Mouse (Mus musculus) thymus, postnatal 10 days (tissue): ENCODE data around the gene Tekt1.
A peak's percentile ranks its signal among the peaks of the same experiment; 100 is the strongest.

ENCODE experiments used
- DNase-seq, 2 experiments: peaks; one replicate each; pipeline ENCODE4 v3.0.0; 2021; ENCODE audit warnings: low spot score in 2 of 2

The Tekt1 gene

GRCm38 (mm10) chr11:72362347-72362741 is at the start of gene Tekt1:
Gene Tekt1, minus strand, starts transcription at chr11:72362442.
- DNase-seq = no peak

GRCm38 (mm10) chr11:72411945-72412344 is 49.7 kb upstream of the Tekt1 start:
- DNase-seq = no peak

GRCm38 (mm10) chr11:72411093-72411921 is 49.1 kb upstream of the Tekt1 start, which contains the start of gene Smtnl2:
Gene Smtnl2, minus strand, starts transcription at chr11:72411713.
- peak in 1 of 2 experiments; percentile 22 for DNase-seq

- DNase-seq = no peak
These were observed 48.4 kb upstream of the Tekt1 start for GRCm38 (mm10) chr11:72410521-72411092.

- no peak for DNase-seq
These were observed 47.6 kb upstream of the Tekt1 start for GRCm38 (mm10) chr11:72409649-72410385.

GRCm38 (mm10) chr11:72408451-72409170 is 46.4 kb upstream of the Tekt1 start:
- no peak for DNase-seq

GRCm38 (mm10) chr11:72407574-72407973 is 45.3 kb upstream of the Tekt1 start:
- no peak for DNase-seq

GRCm38 (mm10) chr11:72407081-72407480 is 44.8 kb upstream of the Tekt1 start:
- DNase-seq = no peak

GRCm38 (mm10) chr11:72406079-72406675 is 43.9 kb upstream of the Tekt1 start:
- DNase-seq = no peak

- no peak for DNase-seq
These were observed 43.3 kb upstream of the Tekt1 start for GRCm38 (mm10) chr11:72405532-72405931.

GRCm38 (mm10) chr11:72402969-72403368 is 40.7 kb upstream of the Tekt1 start:
- DNase-seq = no peak

- DNase-seq = no peak
These were observed 39.8 kb upstream of the Tekt1 start for GRCm38 (mm10) chr11:72402017-72402416.

- DNase-seq = no peak
These were observed 38.8 kb upstream of the Tekt1 start for GRCm38 (mm10) chr11:72401068-72401467.

- DNase-seq = no peak
These were observed 35.7 kb upstream of the Tekt1 start for GRCm38 (mm10) chr11:72397811-72398525.

- DNase-seq = no peak
These were observed 34.8 kb upstream of the Tekt1 start for GRCm38 (mm10) chr11:72397072-72397471.

- no peak for DNase-seq
These were observed 34.4 kb upstream of the Tekt1 start for GRCm38 (mm10) chr11:72396621-72397020.

GRCm38 (mm10) chr11:72395652-72396051 is 33.4 kb upstream of the Tekt1 start:
- DNase-seq = no peak

GRCm38 (mm10) chr11:72394694-72395093 is 32.5 kb upstream of the Tekt1 start:
- no peak for DNase-seq

- DNase-seq = no peak
These were observed 31.4 kb upstream of the Tekt1 start for GRCm38 (mm10) chr11:72393669-72394068.

- no peak for DNase-seq
These were observed 31.0 kb upstream of the Tekt1 start for GRCm38 (mm10) chr11:72393243-72393642.

- DNase-seq = no peak
These were observed 28.9 kb upstream of the Tekt1 start for GRCm38 (mm10) chr11:72391181-72391580.
